Mouse (Mus musculus) E14TG2a.4 (cell line): ENCODE data around the gene Crygs.

ENCODE experiments used
- H3K27me3 ChIP-seq: 2 replicates; pipeline ENCODE4 v1.6.1; 2014; ENCODE audit warnings: low read length, control low read depth; ENCODE audit not compliant: insufficient read depth
- H3K36me3 ChIP-seq: 2 replicates; pipeline ENCODE4 v1.6.1; 2014; ENCODE audit warnings: low read length, control low read depth; ENCODE audit not compliant: insufficient read depth
- H3K4me1 ChIP-seq: replicated peaks from 2 replicates; pipeline ENCODE4 v1.6.1; 2014; ENCODE audit warnings: low read depth, low read length, control low read depth
- H3K4me3 ChIP-seq: replicated peaks from 2 replicates; pipeline ENCODE4 v1.5.1; 2014; ENCODE audit warnings: mild to moderate bottlenecking, low read length
- H3K9me3 ChIP-seq: 2 replicates; pipeline ENCODE4 v1.6.1; 2014; ENCODE audit warnings: low read length, control low read depth
- CTCF ChIP-seq: conservative IDR thresholded peaks from 2 replicates; pipeline ENCODE4 v1.5.1; 2014; ENCODE audit warnings: low read length
- NANOG ChIP-seq: IDR thresholded peaks from 2 replicates; pipeline ENCODE4 v1.6.1; 2014; ENCODE audit warnings: borderline replicate concordance, low read length, mixed read lengths
- POU5F1 ChIP-seq: IDR thresholded peaks from 2 replicates; pipeline ENCODE4 v1.6.1; 2014; ENCODE audit warnings: low read length, borderline replicate concordance

The Crygs gene

GRCm38 (mm10) chr16:22775471-22775985 lies 35.8 kb downstream of the Crygs start:
- Histone ChIP-seq H3K36me3 (no peaks in the 10 kb centered on the region), H3K4me3 (no peak overlapping the region), H3K27me3 (peaks cover 77% of the 10 kb centered on the region), H3K9me3 (peaks cover 5% of the 10 kb centered on the region), H3K4me1 (peaks cover 26% of the 10 kb centered on the region)
- TF ChIP-seq NANOG (no peak), CTCF (no peak), POU5F1 (no peak)

GRCm38 (mm10) chr16:22768661-22769060 lies 42.7 kb downstream of the Crygs start:
- no peak overlapping the region for H3K4me3 ChIP-seq
- peaks cover 48% of the 10 kb centered on the region for H3K27me3 ChIP-seq
- H3K4me1 ChIP-seq: peaks cover 12% of the 10 kb centered on the region; the same call in 1 of the 2 replicates
- H3K9me3 ChIP-seq: no peaks in the 10 kb centered on the region
- H3K36me3 ChIP-seq: no peaks in the 10 kb centered on the region
- no peak for TF ChIP-seq NANOG
- TF ChIP-seq CTCF: no peak
- no peak for TF ChIP-seq POU5F1

GRCm38 (mm10) chr16:22767405-22767804 lies 44.0 kb downstream of the Crygs start:
- no peaks in the 10 kb centered on the region for H3K36me3 ChIP-seq
- H3K4me3 ChIP-seq: no peak overlapping the region
- peaks cover 35% of the 10 kb centered on the region for H3K27me3 ChIP-seq
- peak; percentile 45 for TF ChIP-seq CTCF
- no peak for TF ChIP-seq POU5F1
- no peak for TF ChIP-seq NANOG
- peaks cover 12% of the 10 kb centered on the region; the same call in 1 of the 2 replicates for H3K4me1 ChIP-seq
- H3K9me3 ChIP-seq: no peaks in the 10 kb centered on the region

- Histone ChIP-seq H3K4me3 (peak overlapping the region; percentile 52), H3K27me3 (peaks cover 31% of the 10 kb centered on the region), H3K9me3 (no peaks in the 10 kb centered on the region), H3K36me3 (no peaks in the 10 kb centered on the region), H3K4me1 (peaks cover 8% of the 10 kb centered on the region; the same call in 1 of the 2 replicates)
- no peak for TF ChIP-seq POU5F1
- no peak for TF ChIP-seq NANOG
- TF ChIP-seq CTCF: no peak
These were observed 44.6 kb downstream of the Crygs start for GRCm38 (mm10) chr16:22766738-22767211.

- Histone ChIP-seq H3K36me3 (no peaks in the 10 kb centered on the region), H3K4me3 (no peak overlapping the region), H3K4me1 (peaks cover 8% of the 10 kb centered on the region; the same call in 1 of the 2 replicates), H3K27me3 (peaks cover 20% of the 10 kb centered on the region), H3K9me3 (peaks cover 7% of the 10 kb centered on the region)
- TF ChIP-seq CTCF: no peak
- no peak for TF ChIP-seq NANOG
- TF ChIP-seq POU5F1: no peak
These were observed 45.8 kb downstream of the Crygs start for GRCm38 (mm10) chr16:22765531-22765930.
